Mouse (Mus musculus): ENCODE measurements around the gene 1700025C18Rik.

GRCm38 (mm10) chr2:165080657-165081056 lies 9.9 kb downstream of the 1700025C18Rik start:
- TF ChIP-seq POLR2A (IDR thresholded peaks at IDR 0.05; ENCODE audit: insufficient read depth, low read depth, low read length): no peak
- no peak for TF ChIP-seq EP300 (IDR thresholded peaks at IDR 0.05; ENCODE audit: insufficient read depth, low read depth, low read length)
